Comparison of ENCODE assay signal across 9 mouse cellular contexts in genomic region chr11:87853597-87853954, GRCm38 (mm10). TPM values are rescaled to one million over a fixed set of nuclear protein-coding genes. Genes with fewer than 3 reads are reported as not detected.
DNase-seq lines count a peak whose midpoint lies in the region; ATAC-seq and TF ChIP-seq lines count a peak whose summit lies in the region.
"Had no signal": no experiment of that assay in that cellular context is flagged by ENCODE, and none has a peak within 500 bp of the region (broad histone marks: within the 10 kb centered on the region; RNA-seq: fewer than 3 reads in every experiment).

No protein-coding gene starts in this region.

- peak overlapping the region; percentile 71 for H3K4me3 ChIP-seq in thymus, adult 2 months (ENCODE audit: control insufficient read depth, insufficient read depth, low read length)
- peak overlapping the region; percentile 62 to 75 for H3K4me3 ChIP-seq in heart, embryonic 14.5 days (ENCODE audit: control insufficient read depth in 1 of 2, insufficient read depth in 1 of 2, low read depth in 1 of 2, low read length in 2 of 2)
- peak overlapping the region; percentile 47 for H3K4me3 ChIP-seq in myocyte

- no peak for TF ChIP-seq CTCF in thymus, adult 2 months (IDR thresholded peaks at IDR 0.05; ENCODE audit: borderline replicate concordance, control insufficient read depth, extremely low read depth, insufficient read depth, low read length, poor library complexity)

- no peak for TF ChIP-seq POLR2A in thymus, adult 2 months (IDR thresholded peaks at IDR 0.05; ENCODE audit: control insufficient read depth, extremely low read depth, insufficient read depth, low read length, poor library complexity)
- TF ChIP-seq POLR2A in myocyte (IDR thresholded peaks at IDR 0.05; ENCODE audit: insufficient read length, low read depth), result no peak

- peak overlapping the region; percentile 85 for H3K4me2 ChIP-seq in heart, embryonic 14.5 days (ENCODE audit: low read length)
- peak overlapping the region; percentile 94 for H3K4me2 ChIP-seq in myocyte (ENCODE audit: low read depth)

- H3K36me3 ChIP-seq in thymus, adult 2 months (ENCODE audit: control insufficient read depth, insufficient read depth, low read length), result no peaks in the 10 kb centered on the region
- H3K36me3 ChIP-seq in heart, embryonic 14.5 days (ENCODE audit: control insufficient read depth, insufficient read depth, low read length), result no peaks in the 10 kb centered on the region
- H3K36me3 ChIP-seq in myocyte (ENCODE audit: control insufficient read depth, insufficient read depth), result no peaks in the 10 kb centered on the region

- no peak for ATAC-seq in heart, embryonic 14.5 days (ENCODE audit: insufficient number of reproducible peaks, insufficient read depth, low FRiP score, low read depth)
- no peak for ATAC-seq in erythroid progenitor cell, adult 5-6 weeks (replicated peaks; ENCODE audit: low FRiP score, poor library complexity, severe bottlenecking)

- WGBS in thymus, adult 2 months, result 41% methylated on average over 8 of the region's 8 CpGs
- WGBS in heart, embryonic 14.5 days, result 36% methylated on average over 8 of the region's 8 CpGs

- peak; percentile 12 for DNase-seq in cerebellum, adult 8-10 months
- no peak for DNase-seq in cerebellum, postnatal 36 days
- DNase-seq in thymus, adult 2 months, result peak; percentile 12
- no peak for DNase-seq in thymus, postnatal 0 days (ENCODE audit: low spot score)
- DNase-seq in left cerebral cortex, postnatal 14 days (ENCODE audit: low spot score in 2 of 2), result peak; percentile 19 to 33

- no peak overlapping the region for H3K27ac ChIP-seq in thymus, adult 2 months (ENCODE audit: control insufficient read depth, insufficient read depth, low read length)
- H3K27ac ChIP-seq in heart, embryonic 14.5 days (replicated peaks in 1 of 2; ENCODE audit: control insufficient read depth in 1 of 2, insufficient read depth in 1 of 2, low read depth in 2 of 2, low read length in 2 of 2), result 0 out of 4 replicates have a peak overlapping the region, but pooled peaks of 1 of the 2 experiments have one; percentile 39

- H3K27me3 ChIP-seq in thymus, adult 2 months (ENCODE audit: control insufficient read depth, insufficient read depth, low read length), result no peaks in the 10 kb centered on the region
- H3K27me3 ChIP-seq in heart, embryonic 14.5 days (ENCODE audit: control insufficient read depth, insufficient read depth, low read length), result no peaks in the 10 kb centered on the region
- H3K27me3 ChIP-seq in myocyte (ENCODE audit: control insufficient read depth, insufficient read depth, insufficient read length), result no peaks in the 10 kb centered on the region

- intact Hi-C loops in left cerebral cortex, postnatal 14 days (cut with DNase I), result no loop called here

- H3K4me1 ChIP-seq in thymus, adult 2 months (replicated peaks; ENCODE audit: control insufficient read depth, insufficient read depth, low read length), result peaks cover 5% of the 10 kb centered on the region
- H3K4me1 ChIP-seq in heart, embryonic 14.5 days (ENCODE audit: control insufficient read depth in 2 of 2, insufficient read depth in 2 of 2, low read length in 2 of 2), result peaks cover 4 to 6% of the 10 kb centered on the region in 2 experiments; a peak in 3 of 4 replicates

- H3K79me2 ChIP-seq in myocyte (ENCODE audit: control insufficient read depth, insufficient read depth), result no peaks in the 10 kb centered on the region

- H3K9ac ChIP-seq in heart, embryonic 14.5 days (ENCODE audit: low read length), result peak overlapping the region; percentile 76

- H3K9me3 ChIP-seq in heart, embryonic 14.5 days (ENCODE audit: control insufficient read depth, low read length), result no peaks in the 10 kb centered on the region

- H3ac ChIP-seq in myocyte (ENCODE audit: control insufficient read depth, insufficient read length), result no peak overlapping the region

TF ChIP-seq in myocyte, 11 proteins besides CTCF, POLR2A, EP300 and RAD21:
- no peak for TF ChIP-seq MAX (IDR thresholded peaks at IDR 0.05; ENCODE audit: low read depth)
- TF ChIP-seq REST (IDR thresholded peaks at IDR 0.05; ENCODE audit: insufficient read depth, insufficient read length), result no peak
- no peak for TF ChIP-seq USF1 (IDR thresholded peaks at IDR 0.05; ENCODE audit: low read depth)
- TF ChIP-seq MYOD1 (IDR thresholded peaks at IDR 0.05; ENCODE audit: control insufficient read depth in 1 of 3, insufficient read length in 2 of 3, low read depth in 2 of 3), result no peak
- no peak for TF ChIP-seq MYOG (IDR thresholded peaks at IDR 0.05; ENCODE audit: control insufficient read depth in 1 of 3, insufficient read depth in 1 of 3, insufficient read length in 2 of 3, low read depth in 2 of 3)
- no peak for TF ChIP-seq TCF12 (IDR thresholded peaks at IDR 0.05; ENCODE audit: insufficient read depth, poor library complexity, severe bottlenecking)
- no peak for TF ChIP-seq CEBPB (IDR thresholded peaks at IDR 0.05; ENCODE audit: insufficient read depth, poor library complexity, severe bottlenecking)
- TF ChIP-seq POLR2AphosphoS2 (IDR thresholded peaks at IDR 0.05; ENCODE audit: insufficient read length, low read depth), result no peak
- TF ChIP-seq SRF (IDR thresholded peaks at IDR 0.05; ENCODE audit: control insufficient read depth, insufficient read length, low read depth), result no peak
- TF ChIP-seq E2F4 (IDR thresholded peaks at IDR 0.05; ENCODE audit: insufficient read depth), result no peak
- TF ChIP-seq TCF3 (IDR thresholded peaks at IDR 0.05; ENCODE audit: insufficient read length, low read depth), result no peak

RNA-seq across cellular contexts. Expression of gene Mks1, which starts 0.6 kb away (rescaled TPM):
- 11.8 and 12.4 TPM in 2 replicates for polyA plus RNA-seq in thymus, adult 2 months (2012; rRNA removed)
- polyA plus RNA-seq in thymus, postnatal 0 days (2015; fragmentation: Nextera tagmentation; extraction: Ambion mirVana), result 4.9 and 6.7 TPM in 2 replicates
- 6.5 and 7.0 TPM in 2 replicates for polyA plus RNA-seq in heart, embryonic 14.5 days (2014; fragmentation: Nextera tagmentation; extraction: Ambion mirVana)
- total RNA-seq in left cerebral cortex, postnatal 14 days (2021), result 1 to 10 TPM; 5.3 to 5.6 TPM
- 6.6 TPM for polyA plus RNA-seq in myocyte (2012; fragmentation: generic; extraction: Trizol)
- not detected in 2 replicates for total RNA-seq in erythroid progenitor cell, adult 5-6 weeks (2015; ENCODE audit: low replicate concordance)
- total RNA-seq in erythroid progenitor cell, adult 5-6 weeks (2017; ENCODE audit: low replicate concordance), result not detected in 2 replicates

RNA-seq across cellular contexts. Expression of gene Epx, which starts 21.8 kb away (rescaled TPM):
- polyA plus RNA-seq in thymus, adult 2 months (2012; rRNA removed), result 2.1 and 3.2 TPM in 2 replicates
- 0.22 and 0.64 TPM in 2 replicates for polyA plus RNA-seq in thymus, postnatal 0 days (2015; fragmentation: Nextera tagmentation; extraction: Ambion mirVana)
- 0.19 and 0.63 TPM in 2 replicates for polyA plus RNA-seq in heart, embryonic 14.5 days (2014; fragmentation: Nextera tagmentation; extraction: Ambion mirVana)
- under 1 TPM; 0.13 to 0.55 TPM for total RNA-seq in left cerebral cortex, postnatal 14 days (2021)
- polyA plus RNA-seq in myocyte (2012; fragmentation: generic; extraction: Trizol), result not detected
- total RNA-seq in erythroid progenitor cell, adult 5-6 weeks (2015; ENCODE audit: low replicate concordance), result 13.0 and 18.4 TPM in 2 replicates
- total RNA-seq in erythroid progenitor cell, adult 5-6 weeks (2017; ENCODE audit: low replicate concordance), result 10.3 and 15.8 TPM in 2 replicates
- total RNA-seq: heart, postnatal 36 days had no signal

RNA-seq across cellular contexts. Expression of gene Lpo, which starts 25.5 kb away (rescaled TPM):
- 8.0 and 10.1 TPM in 2 replicates for polyA plus RNA-seq in thymus, adult 2 months (2012; rRNA removed)
- 6.4 and 8.4 TPM in 2 replicates for polyA plus RNA-seq in thymus, postnatal 0 days (2015; fragmentation: Nextera tagmentation; extraction: Ambion mirVana)
- polyA plus RNA-seq in heart, embryonic 14.5 days (2014; fragmentation: Nextera tagmentation; extraction: Ambion mirVana), result 0.11 TPM in 1 of 2 replicates, not detected in the other
- under 1 TPM; 0.36 to 0.68 TPM for total RNA-seq in left cerebral cortex, postnatal 14 days (2021)
- polyA plus RNA-seq in myocyte (2012; fragmentation: generic; extraction: Trizol), result not detected
- not detected in 2 replicates for total RNA-seq in erythroid progenitor cell, adult 5-6 weeks (2015; ENCODE audit: low replicate concordance)
- not detected in 2 replicates for total RNA-seq in erythroid progenitor cell, adult 5-6 weeks (2017; ENCODE audit: low replicate concordance)
- total RNA-seq: heart, postnatal 36 days had no signal

RNA-seq across cellular contexts. Expression of gene Olfr462, which starts 38.5 kb away (rescaled TPM):
- polyA plus RNA-seq in thymus, adult 2 months (2012; rRNA removed), result not detected in 2 replicates
- not detected in 2 replicates for polyA plus RNA-seq in thymus, postnatal 0 days (2015; fragmentation: Nextera tagmentation; extraction: Ambion mirVana)
- not detected in 2 replicates for polyA plus RNA-seq in heart, embryonic 14.5 days (2014; fragmentation: Nextera tagmentation; extraction: Ambion mirVana)
- total RNA-seq in left cerebral cortex, postnatal 14 days (2021), result not detected
- not detected for polyA plus RNA-seq in myocyte (2012; fragmentation: generic; extraction: Trizol)
- not detected in 2 replicates for total RNA-seq in erythroid progenitor cell, adult 5-6 weeks (2015; ENCODE audit: low replicate concordance)
- total RNA-seq in erythroid progenitor cell, adult 5-6 weeks (2017; ENCODE audit: low replicate concordance), result not detected in 2 replicates
- total RNA-seq: heart, postnatal 36 days had no signal

RNA-seq across cellular contexts. Expression of gene Olfr463, which starts 43.6 kb away (rescaled TPM):
- not detected in 2 replicates for polyA plus RNA-seq in thymus, adult 2 months (2012; rRNA removed)
- polyA plus RNA-seq in thymus, postnatal 0 days (2015; fragmentation: Nextera tagmentation; extraction: Ambion mirVana), result not detected in 2 replicates
- polyA plus RNA-seq in heart, embryonic 14.5 days (2014; fragmentation: Nextera tagmentation; extraction: Ambion mirVana), result not detected in 2 replicates
- not detected for total RNA-seq in left cerebral cortex, postnatal 14 days (2021)
- polyA plus RNA-seq in myocyte (2012; fragmentation: generic; extraction: Trizol), result not detected
- total RNA-seq in erythroid progenitor cell, adult 5-6 weeks (2015; ENCODE audit: low replicate concordance), result not detected in 2 replicates
- not detected in 2 replicates for total RNA-seq in erythroid progenitor cell, adult 5-6 weeks (2017; ENCODE audit: low replicate concordance)
- total RNA-seq: heart, postnatal 36 days had no signal

Comparison
In these comparisons a context has a peak if more than half of its experiments do, and no peak if none do; other contexts are left out.
1. DNase-seq: peak in cerebellum, adult 8-10 months (single experiment), thymus, adult 2 months (single experiment) and left cerebral cortex, postnatal 14 days (2 of 2); none in cerebellum, postnatal 36 days (0 of 2) and thymus, postnatal 0 days (single experiment).
2. Peak in every context shown above with its lines, with median percentiles within 50 percentile points of each other: H3K4me3 ChIP-seq.